8 mouse cellular contexts compared by ENCODE assay signal in genomic region chr2:39005574-39006079, GRCm38 (mm10). TPM values are rescaled to one million over a fixed set of nuclear protein-coding genes. Genes with fewer than 3 reads are reported as not detected.
DNase-seq lines count a peak whose midpoint lies in the region; ATAC-seq and TF ChIP-seq lines count a peak whose summit lies in the region.

Gene Rpl35 (minus strand): TSS chr2:39005624.

- WGBS in liver, embryonic 11.5 days = 10% methylated on average over 15 of the region's 15 CpGs

- H3K4me3 ChIP-seq in cortical plate, adult 2 months (ENCODE audit: insufficient read depth, low read length) = peak within 1 kb of the TSS; percentile 59
- peak within 1 kb of the TSS; percentile 79 for H3K4me3 ChIP-seq in liver, embryonic 11.5 days (ENCODE audit: low read depth, low read length)

- no peaks in the 10 kb centered on the region for H3K9me3 ChIP-seq in liver, embryonic 11.5 days (ENCODE audit: control insufficient read depth, low read length)

- no peak for ATAC-seq in granulocyte monocyte progenitor cell, adult 5-6 weeks (replicated peaks; ENCODE audit: poor library complexity, severe bottlenecking)
- ATAC-seq in liver, embryonic 11.5 days (replicated peaks; ENCODE audit: low FRiP score) = no peak

- TF ChIP-seq CTCF in cortical plate, adult 2 months (IDR thresholded peaks at IDR 0.05; ENCODE audit: extremely low read depth, insufficient read depth, low read length) = 0 out of 2 replicates have a peak, but pooled peaks have one; percentile 7

- H3K27me3 ChIP-seq in liver, embryonic 11.5 days (replicated peaks; ENCODE audit: control insufficient read depth, insufficient read depth, low read length) = no peaks in the 10 kb centered on the region

- peak within 1 kb of the TSS; percentile 67 for H3K4me2 ChIP-seq in liver, embryonic 11.5 days

- H3K27ac ChIP-seq in cortical plate, adult 2 months (ENCODE audit: insufficient read depth, low read length) = no peak within 1 kb of the TSS
- peak within 1 kb of the TSS; percentile 78 for H3K27ac ChIP-seq in liver, embryonic 11.5 days (ENCODE audit: low read depth, low read length)

- TF ChIP-seq POLR2A in cortical plate, adult 2 months (IDR thresholded peaks at IDR 0.05; ENCODE audit: extremely low read depth, insufficient read depth, low read length) = no peak

- no peak for DNase-seq in layer of hippocampus, adult 8-10 months (ENCODE audit: low spot score in 2 of 2)
- DNase-seq in layer of hippocampus, adult 11-12 months (ENCODE audit: low spot score) = no peak
- DNase-seq in kidney, adult 11 months = peak; percentile 55
- DNase-seq in liver, embryonic 11.5 days (ENCODE audit: low spot score) = no peak
- DNase-seq in naive thymus-derived CD4-positive, alpha-beta T cell, adult 2 months (ENCODE audit: low read depth) = peak; percentile 77
- DNase-seq in ovary, postnatal 14 days (ENCODE audit: low spot score) = no peak

- peak within 1 kb of the TSS; percentile 94 for H3K9ac ChIP-seq in liver, embryonic 11.5 days (ENCODE audit: low read depth, low read length)

- peaks cover 32% of the 10 kb centered on the region for H3K36me3 ChIP-seq in liver, embryonic 11.5 days (ENCODE audit: control insufficient read depth, insufficient read depth, low read length)

- H3K4me1 ChIP-seq in cortical plate, adult 2 months (ENCODE audit: control insufficient read depth, insufficient read depth, low read length) = peaks cover 4% of the 10 kb centered on the region; the same call in 1 of the 2 replicates
- peaks cover 47% of the 10 kb centered on the region for H3K4me1 ChIP-seq in liver, embryonic 11.5 days (replicated peaks; ENCODE audit: control insufficient read depth, insufficient read depth, low read length)

RNA-seq across cellular contexts. Expression of gene Rpl35, which starts in this region (rescaled TPM):
- 100 to 1,000 TPM; 217 to 315 (median 252) TPM for total RNA-seq in layer of hippocampus, adult 8-10 months (2022)
- 254 and 275 TPM in 2 replicates for polyA plus RNA-seq in cortical plate, adult 2 months (2012; rRNA removed)
- total RNA-seq in granulocyte monocyte progenitor cell, adult 5-6 weeks (2014; fragmentation: Nextera tagmentation) = 1,205 and 1,260 TPM in 2 replicates
- total RNA-seq in granulocyte monocyte progenitor cell, adult 5-6 weeks (2017) = 1,673 and 1,927 TPM in 2 replicates
- polyA plus RNA-seq in liver, embryonic 11.5 days (2014; fragmentation: Nextera tagmentation; extraction: Ambion mirVana) = 1,321 and 1,382 TPM in 2 replicates

Comparison
In these comparisons a context has a peak if more than half of its experiments do, and no peak if none do; other contexts are left out.
1. DNase-seq: peak in kidney, adult 11 months (single experiment) and naive thymus-derived CD4-positive, alpha-beta T cell, adult 2 months (single experiment); none in layer of hippocampus, adult 8-10 months (0 of 2), layer of hippocampus, adult 11-12 months (single experiment), liver, embryonic 11.5 days (single experiment) and ovary, postnatal 14 days (single experiment).